Mouse (Mus musculus): ENCODE results near the gene Gm20388. TPM values are rescaled to one million over a fixed set of nuclear protein-coding genes. Genes with fewer than 3 reads are reported as not detected.

Gm20388 gene
- polyA plus RNA-seq, 1 experiment from 2014 or later: not detected

DNA sequence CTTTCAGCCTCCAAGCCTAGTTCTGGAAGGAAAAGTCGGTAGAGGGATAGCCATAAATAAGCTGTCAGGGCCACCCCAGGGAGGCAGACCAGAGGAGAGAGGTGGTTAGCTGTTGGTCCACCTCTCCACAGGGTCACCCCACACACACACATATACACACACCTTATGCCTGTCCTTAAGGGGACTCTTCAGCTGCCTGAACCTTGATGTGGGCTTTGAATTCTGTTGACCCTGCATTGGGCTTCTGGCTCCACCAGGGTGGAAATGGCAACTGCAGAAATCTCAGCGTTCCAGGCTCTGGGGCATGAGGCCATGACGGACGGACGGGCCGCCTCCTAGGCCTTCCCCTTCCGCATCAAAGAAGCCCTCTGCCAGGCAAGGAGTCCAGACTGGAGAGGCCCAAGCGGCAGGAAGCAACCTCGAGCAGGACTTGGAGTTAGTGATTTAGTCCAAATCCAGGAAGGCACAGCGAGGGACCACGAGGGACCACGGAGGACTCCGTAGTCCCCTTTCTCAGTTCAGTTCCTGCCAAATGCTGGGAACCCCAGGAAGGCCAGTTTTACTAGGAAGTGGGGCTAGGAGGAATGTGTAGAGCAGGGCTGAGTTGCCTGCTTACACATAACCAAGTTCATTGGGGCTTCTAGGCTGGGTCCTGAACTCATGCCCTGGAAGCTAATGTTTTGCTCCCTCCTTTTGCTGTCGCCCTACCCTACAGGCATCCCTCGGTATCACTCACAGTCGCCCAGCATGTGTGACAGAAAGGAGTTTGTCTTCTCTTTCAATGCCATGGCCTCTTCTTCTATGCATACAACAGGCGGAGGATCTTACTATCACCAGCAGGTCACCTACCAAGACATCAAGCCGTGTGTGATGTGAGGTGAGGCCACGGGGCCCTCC is 1175.6 kb downstream of the Gm20388 start:
- ATAC-seq (ENCODE audit: low FRiP score) (no peak), DNase-seq (ENCODE audit: low spot score, missing footprints) (peak; percentile 93)
- Histone ChIP-seq H3K27ac (ENCODE audit: low read depth, low read length) (no peak overlapping the region), H3K9ac (ENCODE audit: low read length) (no peak overlapping the region), H3K36me3 (ENCODE audit: control insufficient read depth, insufficient read depth, low read length) (no peaks in the 10 kb centered on the region), H3K4me1 (ENCODE audit: control insufficient read depth, insufficient read depth, low read length) (peaks cover 23% of the 10 kb centered on the region), H3K9me3 (ENCODE audit: control insufficient read depth, low read length) (no peaks in the 10 kb centered on the region), H3K4me3 (ENCODE audit: low read depth, low read length) (no peak overlapping the region), H3K27me3 (ENCODE audit: control insufficient read depth, insufficient read depth, low read length) (peaks cover 99% of the 10 kb centered on the region), H3K4me2 (no peak overlapping the region)
- 4% methylated on average over 19 of the region's 19 CpGs for WGBS

- no peak overlapping the region for H3K27ac ChIP-seq (ENCODE audit: low read depth, low read length)
- no peak overlapping the region for H3K4me2 ChIP-seq
- H3K4me3 ChIP-seq (ENCODE audit: low read depth, low read length): no peak overlapping the region
- peaks cover 17% of the 10 kb centered on the region for H3K4me1 ChIP-seq (ENCODE audit: control insufficient read depth, insufficient read depth, low read length)
- no peak for ATAC-seq (ENCODE audit: low FRiP score)
- DNase-seq (ENCODE audit: low spot score, missing footprints): peak; percentile 91
- whole genome bisulfite sequencing: 2% methylated on average over 8 of the region's 8 CpGs
- peaks cover 95% of the 10 kb centered on the region for H3K27me3 ChIP-seq (ENCODE audit: control insufficient read depth, insufficient read depth, low read length)
- H3K9ac ChIP-seq (ENCODE audit: low read length): no peak overlapping the region
- no peaks in the 10 kb centered on the region for H3K36me3 ChIP-seq (ENCODE audit: control insufficient read depth, insufficient read depth, low read length)
- no peaks in the 10 kb centered on the region for H3K9me3 ChIP-seq (ENCODE audit: control insufficient read depth, low read length)
Measured at GRCm38 (mm10) chr8:121088281-121088680, 1177.6 kb downstream of the Gm20388 start.

GRCm38 (mm10) chr8:121088871-121089630 is 1178.4 kb downstream of the Gm20388 start:
- H3K4me3 ChIP-seq (ENCODE audit: low read depth, low read length): no peak overlapping the region
- 1% methylated on average over 40 of the region's 40 CpGs for WGBS
- ATAC-seq (ENCODE audit: low FRiP score) (no peak), DNase-seq (ENCODE audit: low spot score, missing footprints) (peak; percentile 95)
- H3K4me1 ChIP-seq (ENCODE audit: control insufficient read depth, insufficient read depth, low read length): peaks cover 9% of the 10 kb centered on the region
- no peaks in the 10 kb centered on the region for H3K36me3 ChIP-seq (ENCODE audit: control insufficient read depth, insufficient read depth, low read length)
- no peak overlapping the region for H3K9ac ChIP-seq (ENCODE audit: low read length)
- H3K27me3 ChIP-seq (ENCODE audit: control insufficient read depth, insufficient read depth, low read length): peaks cover 89% of the 10 kb centered on the region
- no peaks in the 10 kb centered on the region for H3K9me3 ChIP-seq (ENCODE audit: control insufficient read depth, low read length)
- no peak overlapping the region for H3K4me2 ChIP-seq
- no peak overlapping the region for H3K27ac ChIP-seq (ENCODE audit: low read depth, low read length)

GRCm38 (mm10) chr8:121089631-121090380 is 1179.2 kb downstream of the Gm20388 start:
- Histone ChIP-seq H3K27me3 (ENCODE audit: control insufficient read depth, insufficient read depth, low read length) (peaks cover 82% of the 10 kb centered on the region), H3K9ac (ENCODE audit: low read length) (no peak overlapping the region), H3K4me2 (no peak overlapping the region), H3K9me3 (ENCODE audit: control insufficient read depth, low read length) (no peaks in the 10 kb centered on the region), H3K27ac (ENCODE audit: low read depth, low read length) (no peak overlapping the region), H3K4me1 (ENCODE audit: control insufficient read depth, insufficient read depth, low read length) (peaks cover 1% of the 10 kb centered on the region; the same call in 1 of the 2 replicates), H3K4me3 (ENCODE audit: low read depth, low read length) (no peak overlapping the region), H3K36me3 (ENCODE audit: control insufficient read depth, insufficient read depth, low read length) (no peaks in the 10 kb centered on the region)
- ATAC-seq (ENCODE audit: low FRiP score): no peak
- peak; percentile 92 for DNase-seq (ENCODE audit: low spot score, missing footprints)
- 3% methylated on average over 32 of the region's 32 CpGs for WGBS

DNA sequence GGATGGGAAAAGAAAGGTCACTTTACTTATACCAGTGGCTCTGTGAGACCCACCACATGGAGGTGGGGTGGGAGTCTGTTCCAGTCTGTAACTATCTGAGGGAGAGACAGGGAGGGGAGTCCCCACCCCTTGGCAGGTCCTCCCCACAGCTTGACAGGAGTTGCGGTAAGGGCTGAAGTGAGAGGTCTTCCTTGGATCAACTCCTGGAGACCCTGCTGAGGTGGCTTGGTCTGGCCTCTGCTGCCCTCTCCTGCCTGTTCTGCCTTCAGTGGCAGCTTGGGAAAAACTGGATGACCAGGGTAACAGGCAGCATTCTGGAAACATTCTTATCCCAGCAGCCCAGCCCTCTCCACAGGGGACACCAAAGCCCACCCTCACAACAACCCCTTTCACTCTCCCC is 1180.1 kb downstream of the Gm20388 start:
- ATAC-seq (ENCODE audit: low FRiP score) (no peak), DNase-seq (ENCODE audit: low spot score, missing footprints) (peak; percentile 89)
- no peaks in the 10 kb centered on the region for H3K9me3 ChIP-seq (ENCODE audit: control insufficient read depth, low read length)
- no peak overlapping the region for H3K4me3 ChIP-seq (ENCODE audit: low read depth, low read length)
- H3K9ac ChIP-seq (ENCODE audit: low read length): no peak overlapping the region
- no peak overlapping the region for H3K4me2 ChIP-seq
- H3K36me3 ChIP-seq (ENCODE audit: control insufficient read depth, insufficient read depth, low read length): no peaks in the 10 kb centered on the region
- H3K4me1 ChIP-seq (ENCODE audit: control insufficient read depth, insufficient read depth, low read length): no peaks in the 10 kb centered on the region
- H3K27me3 ChIP-seq (ENCODE audit: control insufficient read depth, insufficient read depth, low read length): peaks cover 73% of the 10 kb centered on the region
- no peak overlapping the region for H3K27ac ChIP-seq (ENCODE audit: low read depth, low read length)
- WGBS: 0% methylated on average over 1 of the region's 1 CpGs

DNA sequence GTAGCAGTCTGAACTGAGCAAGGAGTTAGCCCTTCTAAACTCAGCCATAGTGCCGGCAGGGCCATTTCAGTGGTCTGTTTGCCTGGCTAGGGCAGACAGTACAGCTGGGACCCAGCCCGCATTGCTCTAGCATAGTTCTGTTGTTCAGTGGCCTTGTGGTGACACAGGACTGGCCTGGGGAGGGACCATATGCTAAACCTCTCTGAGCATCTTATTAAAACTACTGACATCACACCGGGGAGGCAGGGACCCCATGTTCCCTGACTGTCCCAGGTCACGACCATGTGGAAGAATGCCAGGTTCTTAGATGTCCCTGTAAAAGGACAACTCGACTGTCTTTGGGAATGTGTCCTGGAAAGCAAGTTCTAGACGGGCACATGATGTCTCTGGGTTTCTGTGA is 1181.5 kb downstream of the Gm20388 start:
- peak; percentile 41; the same call in 1 of the 2 replicates for ATAC-seq (ENCODE audit: low FRiP score)
- Histone ChIP-seq H3K4me2 (no peak overlapping the region), H3K27ac (ENCODE audit: low read depth, low read length) (no peak overlapping the region), H3K4me1 (ENCODE audit: control insufficient read depth, insufficient read depth, low read length) (no peaks in the 10 kb centered on the region), H3K4me3 (ENCODE audit: low read depth, low read length) (no peak overlapping the region), H3K9ac (ENCODE audit: low read length) (no peak overlapping the region), H3K36me3 (ENCODE audit: control insufficient read depth, insufficient read depth, low read length) (0 out of 2 replicates have a peak, but pooled peaks cover 1% of the 10 kb centered on the region), H3K9me3 (ENCODE audit: control insufficient read depth, low read length) (no peaks in the 10 kb centered on the region), H3K27me3 (ENCODE audit: control insufficient read depth, insufficient read depth, low read length) (peaks cover 58% of the 10 kb centered on the region)
- peak; percentile 88 for DNase-seq (ENCODE audit: low spot score, missing footprints)
- 36% methylated on average over 6 of the region's 6 CpGs for WGBS

GRCm38 (mm10) chr8:121092627-121093026 is 1182.0 kb downstream of the Gm20388 start:
- WGBS: 3% methylated on average over 16 of the region's 16 CpGs

GRCm38 (mm10) chr8:121093496-121093895 is 1182.9 kb downstream of the Gm20388 start:
- Histone ChIP-seq H3K4me3 (ENCODE audit: low read depth, low read length) (no peak overlapping the region), H3K27me3 (ENCODE audit: control insufficient read depth, insufficient read depth, low read length) (peaks cover 46% of the 10 kb centered on the region), H3K27ac (ENCODE audit: low read depth, low read length) (no peak overlapping the region), H3K36me3 (ENCODE audit: control insufficient read depth, insufficient read depth, low read length) (peaks cover 2% of the 10 kb centered on the region; the same call in 1 of the 2 replicates), H3K4me1 (ENCODE audit: control insufficient read depth, insufficient read depth, low read length) (no peaks in the 10 kb centered on the region), H3K4me2 (no peak overlapping the region), H3K9me3 (ENCODE audit: control insufficient read depth, low read length) (no peaks in the 10 kb centered on the region), H3K9ac (ENCODE audit: low read length) (no peak overlapping the region)
- 69% methylated on average over 6 of the region's 6 CpGs for WGBS
- DNase-seq (ENCODE audit: low spot score, missing footprints) (peak; percentile 86), ATAC-seq (ENCODE audit: low FRiP score) (no peak)

More at GRCm38 (mm10) chr8:121092627-121093026, 1182.0 kb downstream of the Gm20388 start:
- Histone ChIP-seq H3K4me2 (no peak overlapping the region), H3K27ac (ENCODE audit: low read depth, low read length) (no peak overlapping the region), H3K9me3 (ENCODE audit: control insufficient read depth, low read length) (no peaks in the 10 kb centered on the region), H3K4me1 (ENCODE audit: control insufficient read depth, insufficient read depth, low read length) (no peaks in the 10 kb centered on the region), H3K4me3 (ENCODE audit: low read depth, low read length) (no peak overlapping the region), H3K36me3 (ENCODE audit: control insufficient read depth, insufficient read depth, low read length) (0 out of 2 replicates have a peak, but pooled peaks cover 2% of the 10 kb centered on the region), H3K27me3 (ENCODE audit: control insufficient read depth, insufficient read depth, low read length) (peaks cover 53% of the 10 kb centered on the region), H3K9ac (ENCODE audit: low read length) (no peak overlapping the region)
- peak; percentile 66 for ATAC-seq (ENCODE audit: low FRiP score)
- DNase-seq (ENCODE audit: low spot score, missing footprints): peak; percentile 99

Measured in midbrain, embryonic 11.5 days (tissue).